Mouse (Mus musculus): ENCODE data around the gene Sh3bp5l. TPM values are rescaled to one million over a fixed set of nuclear protein-coding genes. Genes with fewer than 3 reads are reported as not detected.
A peak's percentile ranks its signal among the peaks of the same experiment; 100 is the strongest.

Sh3bp5l gene
- polyA plus RNA-seq, 2 experiments = 9.0 to 9.1 TPM

GRCm38 (mm10) chr11:58352681-58353548, 22.4 kb downstream of the Sh3bp5l start:
- DNase-seq (ENCODE audit: low read depth in 3 of 3, low spot score in 3 of 3) = peak; percentile 84 to 89 (median 86)
- H3K4me3 ChIP-seq (ENCODE audit: insufficient read depth in 1 of 2, low read depth in 2 of 2, low read length in 2 of 2) = 0 out of 4 replicates have a peak overlapping the region, but pooled peaks of 1 of the 2 experiments have one; percentile 0
- peak overlapping the region; percentile 65 for H3K9ac ChIP-seq (replicated peaks)
- H3K4me2 ChIP-seq (ENCODE audit: low read depth) = peak overlapping the region; percentile 66
- peaks cover 52 to 60% of the 10 kb centered on the region in 2 experiments for H3K4me1 ChIP-seq (replicated peaks; ENCODE audit: control insufficient read depth in 2 of 2, insufficient read depth in 2 of 2, low read length in 1 of 2)
- no peaks in the 10 kb centered on the region for H3K36me3 ChIP-seq (replicated peaks; ENCODE audit: control insufficient read depth, insufficient read depth, low read depth)
- 7% methylated on average over 7 of the region's 7 CpGs for WGBS (ENCODE audit: insufficient replicate concordance)
- TF ChIP-seq EP300 (IDR thresholded peaks at IDR 0.05; ENCODE audit: low read depth) (peak; percentile 96), CTCF (IDR thresholded peaks at IDR 0.05; ENCODE audit: low read depth) (peak; percentile 84)
- H3K27me3 ChIP-seq (ENCODE audit: control insufficient read depth, insufficient read depth, low read length) = no peaks in the 10 kb centered on the region
- ATAC-seq (ENCODE audit: insufficient read depth) = peak; percentile 88
- peak overlapping the region; percentile 94 for H3K27ac ChIP-seq
- H3K9me3 ChIP-seq (ENCODE audit: control insufficient read depth, low read length) = no peaks in the 10 kb centered on the region

DNA sequence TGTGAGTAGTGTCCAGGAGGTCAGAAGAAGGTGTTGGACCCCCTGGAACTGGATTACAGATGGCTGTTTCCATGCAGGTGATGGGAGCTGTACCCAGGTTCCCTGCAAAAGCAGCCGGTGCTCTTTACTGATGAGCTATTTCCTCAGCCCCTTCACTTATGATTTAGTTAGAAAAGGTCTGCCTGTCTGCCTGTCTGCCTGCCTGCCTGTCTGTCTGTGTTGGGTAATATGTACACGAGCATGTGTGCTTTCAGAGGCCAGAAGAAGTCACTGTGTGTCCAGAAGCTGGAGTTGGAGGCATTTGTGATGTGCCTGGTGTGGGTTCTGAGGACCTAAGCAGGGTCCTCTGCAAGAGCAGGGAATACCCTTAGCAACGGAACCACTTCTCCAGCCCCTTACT, 23.2 kb downstream of the Sh3bp5l start:
- Histone ChIP-seq H3K4me2 (ENCODE audit: low read depth) (peak overlapping the region; percentile 66), H3K9me3 (ENCODE audit: control insufficient read depth, low read length) (no peaks in the 10 kb centered on the region), H3K27me3 (ENCODE audit: control insufficient read depth, insufficient read depth, low read length) (no peaks in the 10 kb centered on the region), H3K4me3 (ENCODE audit: insufficient read depth in 1 of 2, low read depth in 2 of 2, low read length in 2 of 2) (no peak overlapping the region), H3K27ac (peak overlapping the region; percentile 94), H3K9ac (replicated peaks) (peak overlapping the region; percentile 65), H3K36me3 (replicated peaks; ENCODE audit: control insufficient read depth, insufficient read depth, low read depth) (no peaks in the 10 kb centered on the region), H3K4me1 (replicated peaks; ENCODE audit: control insufficient read depth in 2 of 2, insufficient read depth in 2 of 2, low read length in 1 of 2) (peaks cover 55 to 63% of the 10 kb centered on the region in 2 experiments)
- ATAC-seq (ENCODE audit: insufficient read depth) (no peak), DNase-seq (ENCODE audit: low read depth in 3 of 3, low spot score in 3 of 3) (no peak)
- 45% methylated on average over 3 of the region's 3 CpGs for WGBS (ENCODE audit: insufficient replicate concordance)
- no peak for TF ChIP-seq EP300 (IDR thresholded peaks at IDR 0.05; ENCODE audit: low read depth)
- no peak for TF ChIP-seq CTCF (IDR thresholded peaks at IDR 0.05; ENCODE audit: low read depth)

- Histone ChIP-seq H3K4me2 (ENCODE audit: low read depth) (no peak overlapping the region), H3K4me1 (replicated peaks; ENCODE audit: control insufficient read depth in 2 of 2, insufficient read depth in 2 of 2, low read length in 1 of 2) (peaks cover 55 to 63% of the 10 kb centered on the region in 2 experiments), H3K36me3 (replicated peaks; ENCODE audit: control insufficient read depth, insufficient read depth, low read depth) (no peaks in the 10 kb centered on the region), H3K4me3 (ENCODE audit: insufficient read depth in 1 of 2, low read depth in 2 of 2, low read length in 2 of 2) (no peak overlapping the region), H3K27ac (peak overlapping the region; percentile 94), H3K9me3 (ENCODE audit: control insufficient read depth, low read length) (no peaks in the 10 kb centered on the region), H3K27me3 (ENCODE audit: control insufficient read depth, insufficient read depth, low read length) (no peaks in the 10 kb centered on the region), H3K9ac (replicated peaks) (peak overlapping the region; percentile 12; the same call in 1 of the 2 replicates)
- 48% methylated on average over 10 of the region's 10 CpGs for WGBS (ENCODE audit: insufficient replicate concordance)
- ATAC-seq (ENCODE audit: insufficient read depth) (no peak), DNase-seq (ENCODE audit: low read depth in 3 of 3, low spot score in 3 of 3) (no peak)
- no peak for TF ChIP-seq CTCF (IDR thresholded peaks at IDR 0.05; ENCODE audit: low read depth)
- TF ChIP-seq EP300 (IDR thresholded peaks at IDR 0.05; ENCODE audit: low read depth) = no peak
Measured at GRCm38 (mm10) chr11:58354476-58354875, 24.0 kb downstream of the Sh3bp5l start.

DNA sequence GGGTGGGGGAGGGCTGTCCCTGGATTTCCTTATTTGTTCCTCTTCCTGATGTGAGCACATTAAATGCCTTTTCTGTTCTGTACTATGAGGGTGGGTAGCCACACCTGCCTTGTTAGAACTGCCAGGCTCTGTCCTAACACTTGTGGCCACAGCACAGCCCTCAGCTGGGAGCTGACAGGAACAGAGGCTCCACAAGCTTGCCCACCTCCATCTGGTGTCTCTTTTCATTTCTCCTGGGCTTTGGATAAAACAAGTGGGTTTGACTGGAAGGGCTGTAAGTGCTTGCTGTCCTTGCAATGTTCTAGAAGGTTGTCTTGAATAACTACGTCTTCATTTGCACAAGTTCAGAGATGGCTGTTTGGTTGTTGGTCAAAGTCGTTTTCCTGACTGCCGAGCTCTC, 24.4 kb downstream of the Sh3bp5l start:
- Histone ChIP-seq H3K4me1 (replicated peaks; ENCODE audit: control insufficient read depth in 2 of 2, insufficient read depth in 2 of 2, low read length in 1 of 2) (peaks cover 55 to 63% of the 10 kb centered on the region in 2 experiments), H3K9me3 (ENCODE audit: control insufficient read depth, low read length) (no peaks in the 10 kb centered on the region), H3K27me3 (ENCODE audit: control insufficient read depth, insufficient read depth, low read length) (no peaks in the 10 kb centered on the region), H3K9ac (replicated peaks) (no peak overlapping the region), H3K4me2 (ENCODE audit: low read depth) (no peak overlapping the region), H3K4me3 (ENCODE audit: insufficient read depth in 1 of 2, low read depth in 2 of 2, low read length in 2 of 2) (no peak overlapping the region), H3K36me3 (replicated peaks; ENCODE audit: control insufficient read depth, insufficient read depth, low read depth) (no peaks in the 10 kb centered on the region), H3K27ac (peak overlapping the region; percentile 34; the same call in 1 of the 2 replicates)
- 67% methylated on average over 3 of the region's 3 CpGs for WGBS (ENCODE audit: insufficient replicate concordance)
- no peak for ATAC-seq (ENCODE audit: insufficient read depth)
- TF ChIP-seq EP300 (IDR thresholded peaks at IDR 0.05; ENCODE audit: low read depth) (no peak), CTCF (IDR thresholded peaks at IDR 0.05; ENCODE audit: low read depth) (no peak)
- DNase-seq (ENCODE audit: low read depth in 3 of 3, low spot score in 3 of 3) = no peak

- WGBS (ENCODE audit: insufficient replicate concordance) = 74% methylated on average over 3 of the region's 3 CpGs
- Histone ChIP-seq H3K27me3 (ENCODE audit: control insufficient read depth, insufficient read depth, low read length) (no peaks in the 10 kb centered on the region), H3K27ac (no peak overlapping the region), H3K9ac (replicated peaks) (no peak overlapping the region), H3K9me3 (ENCODE audit: control insufficient read depth, low read length) (no peaks in the 10 kb centered on the region), H3K4me1 (replicated peaks; ENCODE audit: control insufficient read depth in 2 of 2, insufficient read depth in 2 of 2, low read length in 1 of 2) (peaks cover 40 to 45% of the 10 kb centered on the region in 2 experiments), H3K4me3 (ENCODE audit: insufficient read depth in 1 of 2, low read depth in 2 of 2, low read length in 2 of 2) (no peak overlapping the region), H3K4me2 (ENCODE audit: low read depth) (no peak overlapping the region), H3K36me3 (replicated peaks; ENCODE audit: control insufficient read depth, insufficient read depth, low read depth) (no peaks in the 10 kb centered on the region)
- no peak for ATAC-seq (ENCODE audit: insufficient read depth)
- no peak for TF ChIP-seq CTCF (IDR thresholded peaks at IDR 0.05; ENCODE audit: low read depth)
- no peak for DNase-seq (ENCODE audit: low read depth in 3 of 3, low spot score in 3 of 3)
Measured at GRCm38 (mm10) chr11:58357042-58357441, 26.5 kb downstream of the Sh3bp5l start.
